Mouse (Mus musculus): ENCODE measurements at regions not wholly inside any gene's neighbourhood (a gene's known extent, or its start where the extent isn't known, plus 50 kb on each side); places are given as distances from the start of the nearest gene placed in this dataset.
A peak's percentile ranks its signal among the peaks of the same experiment; 100 is the strongest.

DNA sequence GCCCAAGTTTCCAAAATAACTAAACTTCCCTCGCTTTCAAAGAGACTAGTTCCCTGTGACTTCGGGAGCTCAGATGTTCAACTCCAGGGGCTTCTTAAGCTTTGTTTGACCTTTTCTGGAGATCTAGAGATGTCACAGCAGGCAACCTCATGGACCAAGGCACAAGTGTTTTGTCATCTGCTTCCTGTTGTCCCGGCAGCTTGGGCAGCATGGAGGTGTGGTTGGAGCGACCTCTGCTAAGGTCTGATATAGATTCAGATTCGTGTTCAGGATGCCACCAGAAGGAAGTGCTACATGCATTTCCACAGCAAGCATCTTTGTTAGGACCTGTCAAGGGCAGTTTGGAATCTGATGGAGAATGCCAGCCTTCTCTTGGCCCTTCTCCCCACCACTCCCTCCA, 242.1 kb upstream of the Foxq1 start:
- H3K36me3 ChIP-seq = no peaks in the 10 kb centered on the region
- no peak overlapping the region for H3K9ac ChIP-seq
- ATAC-seq (ENCODE audit: borderline replicate concordance, extremely low read depth, low FRiP score, low TSS enrichment) = no peak
- H3K4me3 ChIP-seq = no peak overlapping the region
- no peak overlapping the region for H3K27ac ChIP-seq
- peak overlapping the region; percentile 18 for H3K4me2 ChIP-seq
- no peaks in the 10 kb centered on the region for H3K9me3 ChIP-seq
- H3K27me3 ChIP-seq = no peaks in the 10 kb centered on the region; the same call in 1 of the 2 replicates
- H3K4me1 ChIP-seq = peaks cover 23% of the 10 kb centered on the region
- WGBS = 58% methylated on average over 5 of the region's 5 CpGs

DNA sequence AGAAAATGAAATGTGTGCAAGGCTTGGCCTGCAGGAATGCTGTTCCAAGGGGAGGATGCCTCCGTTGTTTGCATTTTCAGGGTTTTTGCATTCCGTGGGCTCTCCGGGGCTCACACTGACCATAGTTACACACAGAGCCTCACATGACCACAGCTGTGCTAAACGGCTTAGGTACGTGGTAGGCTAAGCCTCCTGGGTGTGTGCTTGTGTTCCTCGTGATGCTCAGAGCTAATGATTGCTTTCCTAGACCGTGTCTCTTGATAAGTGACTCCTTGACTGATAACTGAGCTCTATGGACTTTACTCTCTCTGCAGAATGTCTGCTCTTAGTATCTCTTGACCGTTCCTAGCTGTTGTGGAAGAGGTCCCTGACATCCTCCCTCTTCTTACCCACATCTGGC, 238.9 kb upstream of the Foxq1 start:
- Histone ChIP-seq H3K27ac (no peak overlapping the region), H3K36me3 (no peaks in the 10 kb centered on the region), H3K27me3 (no peaks in the 10 kb centered on the region; the same call in 1 of the 2 replicates), H3K4me3 (no peak overlapping the region), H3K9me3 (no peaks in the 10 kb centered on the region), H3K4me2 (no peak overlapping the region), H3K4me1 (peaks cover 11% of the 10 kb centered on the region), H3K9ac (no peak overlapping the region)
- WGBS = 68% methylated on average over 8 of the region's 8 CpGs
- no peak for ATAC-seq (ENCODE audit: borderline replicate concordance, extremely low read depth, low FRiP score, low TSS enrichment)

DNA sequence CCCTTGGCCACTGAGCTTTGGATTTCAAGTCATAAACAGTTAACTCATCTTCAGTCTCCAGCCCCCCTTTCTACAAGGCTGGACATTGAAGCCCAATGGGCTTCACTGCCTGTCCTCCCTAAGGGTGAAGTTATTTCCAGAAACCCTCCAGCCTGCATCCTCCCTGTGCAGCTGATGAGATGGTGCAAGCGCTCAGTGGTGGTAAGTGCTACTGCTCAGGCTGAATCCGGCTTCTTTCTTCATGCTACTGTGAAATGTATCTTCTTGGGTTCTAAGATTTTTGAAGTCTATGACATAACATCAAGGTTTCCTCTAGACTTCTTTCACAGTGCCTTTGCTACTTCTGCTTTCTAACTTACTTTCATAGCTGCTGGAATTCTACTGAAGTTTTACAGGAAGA, 237.9 kb upstream of the Foxq1 start:
- H3K27me3 ChIP-seq = no peaks in the 10 kb centered on the region; the same call in 1 of the 2 replicates
- H3K4me2 ChIP-seq = no peak overlapping the region
- no peak overlapping the region for H3K9ac ChIP-seq
- no peak for ATAC-seq (ENCODE audit: borderline replicate concordance, extremely low read depth, low FRiP score, low TSS enrichment)
- no peak overlapping the region for H3K4me3 ChIP-seq
- no peaks in the 10 kb centered on the region for H3K9me3 ChIP-seq
- 91% methylated on average over 2 of the region's 2 CpGs for WGBS
- peaks cover 7% of the 10 kb centered on the region for H3K4me1 ChIP-seq
- no peaks in the 10 kb centered on the region for H3K36me3 ChIP-seq
- no peak overlapping the region for H3K27ac ChIP-seq

DNA sequence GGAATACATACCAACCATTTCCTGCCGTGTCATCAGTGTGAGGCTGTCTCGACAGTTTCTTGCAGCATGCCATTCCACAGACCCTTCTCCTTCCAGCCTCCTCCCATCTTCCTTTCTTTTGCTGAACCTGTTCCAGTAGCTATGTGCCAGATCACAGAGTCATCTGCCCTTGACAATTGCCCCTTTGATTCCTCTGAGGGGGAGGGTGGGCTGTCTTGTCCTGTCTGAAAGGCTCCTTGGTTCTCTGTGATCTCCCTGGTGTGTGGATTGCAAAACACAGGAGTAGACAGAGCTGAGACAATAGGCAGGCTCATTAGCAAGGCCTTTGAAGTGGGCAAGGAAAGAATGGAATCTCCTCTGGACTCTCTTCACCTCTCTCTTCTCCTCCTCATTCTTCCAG, 234.5 kb upstream of the Foxq1 start:
- H3K4me1 ChIP-seq = peaks cover 6% of the 10 kb centered on the region; the same call in 1 of the 2 replicates
- no peaks in the 10 kb centered on the region for H3K9me3 ChIP-seq
- no peaks in the 10 kb centered on the region; the same call in 1 of the 2 replicates for H3K27me3 ChIP-seq
- WGBS = 59% methylated on average over 2 of the region's 2 CpGs
- H3K4me2 ChIP-seq = no peak overlapping the region
- ATAC-seq (ENCODE audit: borderline replicate concordance, extremely low read depth, low FRiP score, low TSS enrichment) = no peak
- H3K4me3 ChIP-seq = no peak overlapping the region
- H3K9ac ChIP-seq = no peak overlapping the region
- H3K36me3 ChIP-seq = no peaks in the 10 kb centered on the region
- no peak overlapping the region for H3K27ac ChIP-seq

DNA sequence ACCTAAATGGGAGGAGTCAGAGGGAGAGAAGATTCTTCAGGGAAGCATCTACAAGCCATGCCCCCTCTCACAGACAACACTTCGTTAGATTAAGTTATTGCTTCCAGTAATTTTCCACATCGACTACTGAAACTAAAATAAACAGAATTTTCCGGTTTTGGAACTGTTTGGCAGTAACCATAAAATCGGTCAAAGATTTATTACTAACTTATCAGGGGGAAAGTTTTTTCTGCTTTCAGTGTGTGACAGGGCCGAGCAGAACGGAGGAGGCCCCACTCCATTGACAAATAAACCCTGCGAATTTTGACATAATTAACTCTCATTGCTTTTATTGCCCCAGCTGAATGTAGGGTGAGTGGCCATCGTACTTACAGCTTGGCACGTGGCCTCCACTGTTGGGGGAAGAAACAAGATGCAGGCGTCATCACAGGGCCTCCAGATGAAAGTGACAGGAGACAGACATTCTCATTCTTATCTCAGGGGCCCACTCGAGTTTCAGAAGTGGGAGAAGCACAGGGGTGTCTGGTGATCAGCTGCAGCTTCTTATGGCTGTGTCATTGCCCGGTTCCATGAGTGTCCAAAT, 229.6 kb upstream of the Foxq1 start:
- H3K9ac ChIP-seq = no peak overlapping the region
- ATAC-seq (ENCODE audit: borderline replicate concordance, extremely low read depth, low FRiP score, low TSS enrichment) = peak; percentile 84
- WGBS = 25% methylated on average over 12 of the region's 12 CpGs
- peaks cover 19% of the 10 kb centered on the region; the same call in 1 of the 2 replicates for H3K4me1 ChIP-seq
- peak overlapping the region; percentile 27; the same call in 1 of the 2 replicates for H3K27ac ChIP-seq
- no peaks in the 10 kb centered on the region for H3K9me3 ChIP-seq
- no peaks in the 10 kb centered on the region for H3K36me3 ChIP-seq
- no peaks in the 10 kb centered on the region for H3K27me3 ChIP-seq
- H3K4me3 ChIP-seq = no peak overlapping the region
- H3K4me2 ChIP-seq = no peak overlapping the region

DNA sequence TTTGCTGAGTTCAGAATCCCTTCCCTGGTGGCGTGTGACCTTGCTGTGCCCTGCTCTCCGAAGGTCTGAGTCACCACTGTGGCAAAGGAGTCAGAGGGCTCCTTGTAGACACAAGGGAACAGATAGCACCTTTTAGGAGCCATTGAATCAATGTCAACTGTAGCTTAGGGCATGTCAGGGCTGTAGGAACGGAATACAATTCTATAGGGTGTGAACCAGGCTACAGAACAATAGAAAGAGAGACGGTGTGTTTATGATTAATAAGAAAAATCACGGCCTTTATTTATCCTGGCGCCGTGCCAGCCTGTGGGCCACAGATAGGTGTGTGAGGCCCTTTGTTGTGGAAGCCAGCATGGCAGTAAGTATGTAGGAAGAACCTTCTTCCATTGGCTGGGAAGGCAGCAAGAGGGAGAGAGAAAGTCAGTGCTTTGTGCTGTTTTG, 228.4 kb upstream of the Foxq1 start:
- H3K4me3 ChIP-seq = no peak overlapping the region
- WGBS = 39% methylated on average over 7 of the region's 7 CpGs
- no peaks in the 10 kb centered on the region for H3K27me3 ChIP-seq
- no peak overlapping the region for H3K27ac ChIP-seq
- H3K4me2 ChIP-seq = no peak overlapping the region
- no peaks in the 10 kb centered on the region for H3K36me3 ChIP-seq
- no peak overlapping the region for H3K9ac ChIP-seq
- peaks cover 19% of the 10 kb centered on the region; the same call in 1 of the 2 replicates for H3K4me1 ChIP-seq
- no peak for ATAC-seq (ENCODE audit: borderline replicate concordance, extremely low read depth, low FRiP score, low TSS enrichment)
- no peaks in the 10 kb centered on the region for H3K9me3 ChIP-seq

DNA sequence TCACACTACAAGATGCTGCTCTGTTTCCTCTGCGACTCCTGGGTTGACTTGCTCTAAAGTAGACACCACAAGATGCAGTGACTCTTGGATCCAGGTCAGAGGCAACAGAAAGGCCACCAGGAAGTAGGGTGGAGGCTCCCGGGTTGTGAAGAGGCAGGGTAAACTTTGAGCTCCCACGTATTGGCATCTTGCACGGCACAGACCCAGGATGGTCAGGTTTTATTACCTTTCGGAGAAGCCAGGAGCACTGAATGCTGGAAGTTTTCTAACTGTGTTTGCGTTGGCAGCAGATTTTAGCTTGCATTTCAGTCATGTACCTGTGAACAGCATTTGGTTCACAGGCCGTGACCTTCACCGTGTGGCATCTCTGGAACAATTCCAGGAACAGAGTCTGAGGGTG, 227.2 kb upstream of the Foxq1 start:
- Histone ChIP-seq H3K4me2 (no peak overlapping the region), H3K4me1 (peaks cover 19% of the 10 kb centered on the region; the same call in 1 of the 2 replicates), H3K36me3 (no peaks in the 10 kb centered on the region), H3K9ac (no peak overlapping the region), H3K9me3 (no peaks in the 10 kb centered on the region), H3K27me3 (no peaks in the 10 kb centered on the region), H3K27ac (no peak overlapping the region), H3K4me3 (no peak overlapping the region)
- WGBS = 65% methylated on average over 8 of the region's 8 CpGs
- no peak for ATAC-seq (ENCODE audit: borderline replicate concordance, extremely low read depth, low FRiP score, low TSS enrichment)

DNA sequence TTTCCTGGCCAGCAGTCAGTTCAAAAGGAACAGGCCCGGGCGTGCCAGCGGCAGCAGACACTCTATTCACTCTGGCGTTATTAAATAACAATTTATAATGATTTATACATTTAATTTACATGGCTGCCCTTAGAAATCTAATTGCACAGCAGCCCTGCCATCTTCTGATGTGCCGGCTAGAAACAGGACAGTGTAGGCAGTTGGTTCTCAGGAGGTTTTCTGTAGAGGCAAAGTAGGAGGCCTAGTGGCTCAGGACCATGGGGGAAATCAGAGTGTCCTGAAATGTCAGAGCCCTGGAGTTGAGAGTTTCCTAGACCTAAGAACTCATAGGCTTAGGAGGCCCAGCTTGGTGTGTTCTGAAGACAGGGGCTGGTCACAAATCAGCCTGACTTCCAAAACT, 225.2 kb upstream of the Foxq1 start:
- no peak overlapping the region for H3K4me2 ChIP-seq
- H3K27me3 ChIP-seq = no peaks in the 10 kb centered on the region
- peaks cover 17% of the 10 kb centered on the region; the same call in 1 of the 2 replicates for H3K4me1 ChIP-seq
- H3K27ac ChIP-seq = no peak overlapping the region
- H3K36me3 ChIP-seq = no peaks in the 10 kb centered on the region
- H3K9ac ChIP-seq = no peak overlapping the region
- ATAC-seq (ENCODE audit: borderline replicate concordance, extremely low read depth, low FRiP score, low TSS enrichment) = no peak
- no peaks in the 10 kb centered on the region for H3K9me3 ChIP-seq
- no peak overlapping the region for H3K4me3 ChIP-seq
- WGBS = 74% methylated on average over 5 of the region's 5 CpGs

DNA sequence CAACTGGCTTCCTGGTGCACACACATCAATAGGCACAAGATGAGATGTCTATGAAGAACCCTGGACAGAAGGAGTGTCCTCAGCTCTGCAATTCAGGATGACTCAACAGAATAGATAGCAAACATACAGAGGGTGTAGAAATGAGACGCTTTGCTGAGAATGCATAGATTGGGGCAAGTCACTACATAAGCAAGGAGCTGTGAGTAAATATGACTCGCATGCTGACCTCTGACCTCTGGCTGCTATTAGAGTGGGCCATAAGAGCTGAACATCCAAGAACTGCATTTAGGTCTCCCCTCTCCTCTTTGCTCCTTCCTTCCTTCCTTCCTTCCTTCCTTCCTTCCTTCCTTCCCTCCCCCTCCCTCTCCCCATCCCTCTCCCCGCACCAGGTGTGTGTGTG, 221.0 kb upstream of the Foxq1 start:
- no peak overlapping the region for H3K27ac ChIP-seq
- ATAC-seq (ENCODE audit: borderline replicate concordance, extremely low read depth, low FRiP score, low TSS enrichment) = no peak
- no peak overlapping the region for H3K4me3 ChIP-seq
- no peaks in the 10 kb centered on the region for H3K36me3 ChIP-seq
- 87% methylated on average over 3 of the region's 3 CpGs for WGBS
- no peaks in the 10 kb centered on the region for H3K9me3 ChIP-seq
- H3K9ac ChIP-seq = no peak overlapping the region
- H3K4me1 ChIP-seq = no peaks in the 10 kb centered on the region
- H3K27me3 ChIP-seq = no peaks in the 10 kb centered on the region; the same call in 1 of the 2 replicates
- H3K4me2 ChIP-seq = no peak overlapping the region

DNA sequence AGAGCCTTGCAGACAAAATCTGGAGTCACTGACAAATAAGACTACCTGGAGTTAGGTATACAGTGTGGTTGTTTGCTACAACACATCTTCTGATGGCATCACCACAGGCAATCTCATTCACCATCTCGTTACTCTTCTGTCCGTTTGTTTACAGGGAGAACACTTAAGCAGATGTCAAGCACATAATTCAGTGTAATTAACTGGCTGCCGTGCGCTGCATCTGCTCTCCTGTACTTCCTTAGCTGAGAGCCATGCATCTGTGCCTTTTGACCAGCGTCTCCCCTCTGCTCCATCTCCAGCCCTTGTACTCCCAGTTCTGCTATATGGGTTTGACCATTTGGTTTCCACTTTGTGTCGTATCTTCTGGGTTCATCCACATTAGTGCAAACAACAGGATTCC, 218.3 kb upstream of the Foxq1 start:
- H3K9me3 ChIP-seq = no peaks in the 10 kb centered on the region
- no peaks in the 10 kb centered on the region; the same call in 1 of the 2 replicates for H3K27me3 ChIP-seq
- 0 out of 2 replicates have a peak, but pooled peaks cover 3% of the 10 kb centered on the region for H3K4me1 ChIP-seq
- no peak for ATAC-seq (ENCODE audit: borderline replicate concordance, extremely low read depth, low FRiP score, low TSS enrichment)
- no peaks in the 10 kb centered on the region for H3K36me3 ChIP-seq
- no peak overlapping the region for H3K9ac ChIP-seq
- H3K27ac ChIP-seq = no peak overlapping the region
- WGBS = 38% methylated on average over 6 of the region's 6 CpGs
- H3K4me2 ChIP-seq = no peak overlapping the region
- no peak overlapping the region for H3K4me3 ChIP-seq

DNA sequence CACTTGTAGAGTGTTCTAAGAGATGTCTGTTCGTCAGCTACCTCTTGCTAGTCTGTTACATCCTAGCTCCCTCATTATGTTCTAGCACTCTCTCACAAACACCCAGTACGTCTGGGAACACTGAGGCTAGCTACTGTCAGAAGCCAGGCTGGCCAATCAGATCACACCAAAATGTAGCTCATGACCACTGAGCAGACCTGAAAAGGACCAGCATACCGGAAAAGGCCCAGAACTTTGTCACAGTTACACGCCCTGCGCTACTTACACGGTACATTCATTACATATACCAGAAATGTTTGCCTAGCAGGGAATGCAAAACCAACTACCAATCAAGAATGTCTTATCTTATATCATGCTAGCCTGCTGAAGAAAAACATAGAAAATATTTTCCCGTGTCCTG, 216.5 kb upstream of the Foxq1 start:
- Histone ChIP-seq H3K27me3 (no peaks in the 10 kb centered on the region; the same call in 1 of the 2 replicates), H3K9ac (no peak overlapping the region), H3K27ac (no peak overlapping the region), H3K36me3 (no peaks in the 10 kb centered on the region), H3K4me3 (no peak overlapping the region), H3K4me2 (no peak overlapping the region), H3K4me1 (0 out of 2 replicates have a peak, but pooled peaks cover 3% of the 10 kb centered on the region), H3K9me3 (no peaks in the 10 kb centered on the region)
- no peak for ATAC-seq (ENCODE audit: borderline replicate concordance, extremely low read depth, low FRiP score, low TSS enrichment)
- WGBS = 84% methylated on average over 7 of the region's 7 CpGs

DNA sequence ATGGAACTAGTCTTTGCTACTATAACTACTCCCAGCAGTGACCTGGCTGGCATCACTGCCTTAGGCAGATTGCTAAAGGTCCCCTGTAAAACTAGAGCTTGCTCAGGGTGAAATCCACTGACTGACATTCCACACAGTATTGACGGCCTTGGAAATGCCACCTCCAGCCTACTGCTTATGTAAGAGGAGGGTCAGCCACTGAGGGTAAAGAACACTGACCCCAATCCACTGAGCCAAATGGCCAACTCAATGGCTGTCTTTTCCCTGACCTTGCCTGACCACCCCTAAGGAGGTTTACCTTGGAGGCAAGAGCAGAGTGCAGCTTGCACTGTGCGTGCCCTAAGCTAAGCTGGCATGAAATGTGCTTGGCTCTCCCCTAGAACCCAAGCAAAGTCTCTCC, 216.0 kb upstream of the Foxq1 start:
- Histone ChIP-seq H3K4me1 (0 out of 2 replicates have a peak, but pooled peaks cover 3% of the 10 kb centered on the region), H3K36me3 (no peaks in the 10 kb centered on the region), H3K9ac (no peak overlapping the region), H3K4me3 (no peak overlapping the region), H3K27me3 (no peaks in the 10 kb centered on the region; the same call in 1 of the 2 replicates), H3K27ac (no peak overlapping the region), H3K9me3 (no peaks in the 10 kb centered on the region), H3K4me2 (no peak overlapping the region)
- WGBS = 87% methylated on average over 2 of the region's 2 CpGs
- ATAC-seq (ENCODE audit: borderline replicate concordance, extremely low read depth, low FRiP score, low TSS enrichment) = no peak

Data from lung, embryonic 15.5 days (tissue).